Mouse (Mus musculus) splenic B cell, adult 2 months (primary cell): ENCODE data around the gene Zfp811.
"Not testable (repeated sequence)": the region's sequence is repeated elsewhere in the genome, so short reads cannot be mapped to it uniquely, and the experiment has no call there.

Source experiments
- DNase-seq: peaks from one replicate; pipeline ENCODE4 v3.0.0-alpha.2; 2011; ENCODE audit warnings: low read depth, low spot score
- H3K27me3 ChIP-seq: 2 replicates; pipeline ENCODE4 v1.6.1; 2012; ENCODE audit warnings: mild to moderate bottlenecking, low read length, moderate library complexity, mixed read lengths; ENCODE audit not compliant: control insufficient read depth, poor library complexity, insufficient read depth, severe bottlenecking
- H3K36me3 ChIP-seq: 2 replicates; pipeline ENCODE4 v1.6.1; 2012; ENCODE audit warnings: mild to moderate bottlenecking, low read length, moderate library complexity, mixed read lengths; ENCODE audit not compliant: control insufficient read depth, poor library complexity, insufficient read depth, severe bottlenecking

Gene Zfp811

GRCm38 (mm10) chr17:32809544-32810374, at the start of gene Zfp811:
Gene Zfp811 (minus strand): TSS chr17:32809931.
- Histone ChIP-seq H3K36me3 (no peaks in the 10 kb centered on the region), H3K27me3 (no peaks in the 10 kb centered on the region)
- DNase-seq, result no peak

GRCm38 (mm10) chr17:32856713-32857112, 47.0 kb upstream of the Zfp811 start:
- DNase-seq, H3K27me3 ChIP-seq, H3K36me3 ChIP-seq: not testable (repeated sequence)

- Histone ChIP-seq H3K36me3 (no peaks in the 10 kb centered on the region), H3K27me3 (no peaks in the 10 kb centered on the region)
- DNase-seq, result no peak
Observed at GRCm38 (mm10) chr17:32851581-32851980, 41.9 kb upstream of the Zfp811 start.

- H3K27me3 ChIP-seq, result no peaks in the 10 kb centered on the region
Observed at GRCm38 (mm10) chr17:32841388-32841787, 31.7 kb upstream of the Zfp811 start.

GRCm38 (mm10) chr17:32839083-32839802, 29.5 kb upstream of the Zfp811 start:
- H3K36me3 ChIP-seq, result no peaks in the 10 kb centered on the region
- H3K27me3 ChIP-seq, result no peaks in the 10 kb centered on the region
- DNase-seq, result no peak

More at GRCm38 (mm10) chr17:32841388-32841787, 31.7 kb upstream of the Zfp811 start:
- DNase-seq, result no peak
- H3K36me3 ChIP-seq, result no peaks in the 10 kb centered on the region

- DNase-seq, result no peak
- no peaks in the 10 kb centered on the region for H3K27me3 ChIP-seq
Observed at GRCm38 (mm10) chr17:32830418-32830782, 20.7 kb upstream of the Zfp811 start.

GRCm38 (mm10) chr17:32829540-32830417, 20.0 kb upstream of the Zfp811 start, which contains the start of gene Zfp799:
Gene Zfp799 (minus strand): TSS chr17:32830261.
- H3K27me3 ChIP-seq, result no peaks in the 10 kb centered on the region
- DNase-seq, result peak; percentile 73
- H3K36me3 ChIP-seq, result peaks cover 1% of the 10 kb centered on the region; the same call in 1 of the 2 replicates

More at GRCm38 (mm10) chr17:32830418-32830782, 20.7 kb upstream of the Zfp811 start:
- H3K36me3 ChIP-seq, result no peaks in the 10 kb centered on the region

- no peak for DNase-seq
- peaks cover 10% of the 10 kb centered on the region; the same call in 1 of the 2 replicates for H3K36me3 ChIP-seq
Observed at GRCm38 (mm10) chr17:32816074-32816784, 6.5 kb upstream of the Zfp811 start.

GRCm38 (mm10) chr17:32814136-32814535, 4.4 kb upstream of the Zfp811 start:
- DNase-seq, result no peak
- Histone ChIP-seq H3K27me3 (no peaks in the 10 kb centered on the region), H3K36me3 (peaks cover 1% of the 10 kb centered on the region; the same call in 1 of the 2 replicates)

More at GRCm38 (mm10) chr17:32816074-32816784, 6.5 kb upstream of the Zfp811 start:
- no peaks in the 10 kb centered on the region for H3K27me3 ChIP-seq

GRCm38 (mm10) chr17:32810648-32811047, 917 bp upstream of the Zfp811 start:
- H3K27me3 ChIP-seq, result no peaks in the 10 kb centered on the region
- DNase-seq, result no peak
- H3K36me3 ChIP-seq, result no peaks in the 10 kb centered on the region

- H3K36me3 ChIP-seq, result no peaks in the 10 kb centered on the region
- DNase-seq, result no peak
- H3K27me3 ChIP-seq, result no peaks in the 10 kb centered on the region
Observed at GRCm38 (mm10) chr17:32808921-32809320, 810 bp downstream of the Zfp811 start.

- no peak for DNase-seq
- no peaks in the 10 kb centered on the region for H3K36me3 ChIP-seq
- H3K27me3 ChIP-seq, result no peaks in the 10 kb centered on the region
Observed at GRCm38 (mm10) chr17:32789244-32789643, 20.5 kb downstream of the Zfp811 start.

- Histone ChIP-seq H3K27me3 (no peaks in the 10 kb centered on the region), H3K36me3 (no peaks in the 10 kb centered on the region)
- DNase-seq, result no peak
Observed at GRCm38 (mm10) chr17:32788576-32788975, 21.2 kb downstream of the Zfp811 start.

GRCm38 (mm10) chr17:32788094-32788559, 21.6 kb downstream of the Zfp811 start, which contains the start of gene Zfp871:
Gene Zfp871 (minus strand): TSS chr17:32788287.
- H3K27me3 ChIP-seq, result no peaks in the 10 kb centered on the region
- peak; percentile 92 for DNase-seq
- H3K36me3 ChIP-seq, result no peaks in the 10 kb centered on the region
